Mouse (Mus musculus): ENCODE data around the gene Rbm24.
A peak's percentile ranks its signal among the peaks of the same experiment; 100 is the strongest.

Rbm24 gene

DNA sequence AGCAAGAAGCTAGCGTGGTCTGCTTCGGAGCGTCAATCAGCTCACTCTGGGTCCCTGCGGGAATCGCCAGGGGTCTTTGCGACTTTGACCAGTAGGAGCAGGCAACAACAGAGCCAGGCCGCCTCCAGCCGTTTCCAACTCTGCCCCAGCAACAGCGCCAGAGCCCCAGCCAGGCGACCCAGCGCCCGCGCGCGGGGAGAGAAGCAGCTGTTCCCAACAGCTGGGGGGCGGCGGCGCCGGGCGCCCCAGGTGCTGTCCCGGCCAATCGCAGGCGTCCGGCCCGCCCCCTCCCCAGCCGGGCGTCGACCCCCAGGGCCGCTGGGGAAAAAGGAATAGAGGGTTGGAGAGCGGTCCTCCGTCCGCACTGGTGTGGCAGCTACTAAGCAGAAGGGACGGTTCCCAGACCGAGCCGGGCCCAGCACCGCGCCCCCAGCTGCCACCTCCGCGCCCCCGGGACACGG lies at the start of gene Rbm24:
Gene Rbm24, plus strand, starts transcription at position 294 of the 461 bp plus-strand sequence.
- peak; percentile 59 for DNase-seq (ENCODE audit: low spot score)

DNA sequence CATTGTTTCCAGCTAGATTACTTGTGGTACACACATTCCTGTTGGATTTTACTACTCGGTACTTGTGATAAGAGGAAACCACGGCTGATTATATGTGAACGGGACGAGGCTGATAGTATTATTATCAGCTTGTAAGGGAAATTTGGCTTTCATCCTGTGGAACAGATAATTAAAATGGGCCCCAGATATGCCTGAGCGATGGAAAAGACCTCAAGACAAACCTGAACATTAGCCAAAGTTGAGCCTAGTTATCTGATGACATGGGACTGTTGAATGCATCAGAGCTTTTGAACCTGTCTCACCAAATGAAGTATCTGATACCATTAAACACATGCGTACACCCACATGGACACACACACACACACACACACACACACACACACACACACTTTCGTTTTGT lies 45.4 kb upstream of the Rbm24 start:
- DNase-seq (ENCODE audit: low spot score) = no peak

DNA sequence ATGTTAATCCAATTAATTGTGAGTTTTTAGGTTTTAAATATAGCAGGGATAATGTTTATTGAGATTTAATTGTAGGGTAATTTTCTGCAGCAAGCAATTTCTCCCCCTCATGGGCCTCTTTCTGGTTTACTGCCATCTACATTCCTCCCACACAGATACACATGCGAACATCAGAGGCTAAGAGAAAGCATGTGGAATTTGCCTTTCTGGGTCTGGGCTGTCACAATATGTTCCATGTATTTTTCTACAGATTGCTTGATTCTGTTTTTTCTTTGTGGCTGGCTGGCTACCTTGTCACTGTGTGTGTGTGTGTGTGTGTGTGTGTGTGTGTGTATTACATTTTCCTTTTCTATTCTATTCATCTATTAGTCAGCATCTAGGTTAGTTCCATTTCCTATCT lies 42.9 kb upstream of the Rbm24 start:
- DNase-seq (ENCODE audit: low spot score) = no peak

DNA sequence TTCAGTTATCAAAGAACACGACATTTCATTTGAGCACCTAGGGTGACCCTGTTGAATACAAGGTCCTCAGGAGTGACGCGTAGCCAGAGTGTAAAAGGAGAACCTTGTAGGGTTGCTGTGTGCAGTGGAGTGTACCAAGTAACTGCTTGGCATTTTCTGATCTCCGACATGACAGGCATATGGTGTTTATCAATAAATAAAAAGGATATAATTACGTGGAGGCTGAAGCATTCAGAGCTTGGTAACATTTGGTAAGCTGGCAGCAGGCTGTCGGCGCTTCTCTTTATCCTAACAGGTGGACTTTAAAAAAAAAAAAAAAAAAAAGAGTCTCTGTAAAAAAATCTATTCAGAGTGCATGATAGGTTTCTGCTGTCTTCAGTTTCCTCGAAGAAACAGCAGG lies 30.8 kb upstream of the Rbm24 start:
- no peak for DNase-seq (ENCODE audit: low spot score)

DNA sequence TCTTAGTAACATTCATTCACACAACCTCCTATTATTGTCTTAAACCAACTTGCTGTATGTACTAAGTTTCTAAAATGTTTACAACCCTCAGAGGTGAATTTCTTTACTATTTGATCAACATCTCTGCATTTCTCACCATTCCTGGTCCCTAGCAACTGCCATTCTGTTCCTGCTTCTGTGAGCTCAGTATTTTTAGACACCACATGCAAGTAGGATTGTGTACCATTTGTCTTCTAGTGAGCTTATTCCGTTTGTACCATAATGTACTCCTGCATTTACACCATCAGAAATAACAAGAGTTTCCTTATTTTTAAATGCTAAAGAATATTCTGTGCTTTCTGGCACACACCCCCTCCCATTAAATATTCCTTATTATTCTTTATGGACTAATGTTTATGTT lies 26.6 kb upstream of the Rbm24 start:
- DNase-seq (ENCODE audit: low spot score) = no peak

DNA sequence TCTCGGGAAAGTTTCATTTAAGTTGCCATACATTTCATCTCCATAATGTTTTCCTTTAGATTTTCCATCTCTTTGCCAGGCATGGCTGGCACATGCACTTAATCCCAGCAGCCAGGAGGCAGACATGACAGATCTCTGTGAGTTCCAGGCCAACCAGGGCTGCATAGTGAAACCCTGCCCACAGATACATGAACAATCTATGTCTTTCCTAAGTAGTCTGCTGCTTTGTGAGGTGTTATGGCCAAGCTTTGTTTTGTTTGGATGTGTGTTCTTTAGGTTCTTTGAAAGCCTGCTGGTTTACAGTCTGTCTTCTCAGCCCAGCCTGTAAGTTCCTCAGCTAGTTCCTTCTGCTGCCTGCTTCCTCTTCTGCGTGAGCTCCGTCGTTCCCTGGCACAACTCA lies 25.3 kb upstream of the Rbm24 start:
- no peak for DNase-seq (ENCODE audit: low spot score)

DNA sequence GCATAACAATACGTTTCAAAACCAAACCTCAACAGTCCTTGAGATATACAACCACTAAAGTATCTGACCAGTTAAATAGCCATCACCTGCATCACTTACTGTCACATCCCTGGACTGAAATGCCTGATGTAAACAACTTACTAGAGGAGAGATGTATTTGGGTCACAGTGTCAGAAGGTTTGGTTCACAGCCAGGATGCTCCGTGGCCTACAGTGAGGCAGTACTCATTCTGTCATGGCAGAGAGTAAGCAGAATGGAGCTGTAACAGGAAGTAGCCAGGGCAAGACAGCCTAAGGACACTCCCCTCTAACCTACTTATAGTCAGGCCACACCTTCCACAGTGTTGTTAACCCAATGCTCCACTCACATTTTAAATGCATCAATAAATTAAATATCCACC lies 24.3 kb upstream of the Rbm24 start:
- no peak for DNase-seq (ENCODE audit: low spot score)

DNA sequence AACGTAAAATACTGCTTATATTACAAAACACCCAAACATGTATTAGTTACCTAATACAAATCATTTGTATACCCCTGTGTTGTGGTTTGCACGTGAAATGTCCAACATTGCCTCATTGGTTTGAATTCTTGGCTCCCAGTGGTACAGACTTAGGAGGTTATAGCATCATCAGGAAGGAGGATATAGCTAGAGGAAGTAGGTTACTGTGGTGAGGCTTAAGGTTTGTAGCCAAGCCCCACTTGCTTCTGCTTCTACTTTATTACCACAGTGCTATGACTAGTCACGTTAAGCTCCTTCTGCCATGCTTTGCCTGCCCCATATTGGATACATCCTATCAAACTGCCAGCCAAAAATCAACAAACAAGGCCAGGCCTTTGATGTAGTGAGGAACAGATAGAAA lies 21.0 kb upstream of the Rbm24 start:
- no peak for DNase-seq (ENCODE audit: low spot score)

DNA sequence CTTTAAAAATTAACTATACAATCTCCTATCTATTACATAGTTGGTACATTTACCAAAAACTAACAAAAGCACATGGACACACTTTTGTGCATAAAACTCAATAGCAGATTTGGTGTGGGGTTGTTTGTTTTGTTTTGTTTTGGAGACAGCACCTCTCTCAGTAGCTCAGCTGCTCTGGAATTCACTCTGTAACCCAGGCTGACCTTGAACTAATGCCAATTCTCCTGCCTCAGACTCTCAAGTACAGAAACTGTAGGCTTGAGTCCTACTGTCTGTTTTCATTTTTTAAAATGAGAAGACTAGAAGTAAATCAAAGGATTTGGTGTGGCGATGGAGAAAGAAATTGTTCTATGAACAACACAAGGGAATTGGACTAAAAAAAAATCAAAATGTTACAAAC lies 11.1 kb upstream of the Rbm24 start:
- no peak for DNase-seq (ENCODE audit: low spot score)

DNA sequence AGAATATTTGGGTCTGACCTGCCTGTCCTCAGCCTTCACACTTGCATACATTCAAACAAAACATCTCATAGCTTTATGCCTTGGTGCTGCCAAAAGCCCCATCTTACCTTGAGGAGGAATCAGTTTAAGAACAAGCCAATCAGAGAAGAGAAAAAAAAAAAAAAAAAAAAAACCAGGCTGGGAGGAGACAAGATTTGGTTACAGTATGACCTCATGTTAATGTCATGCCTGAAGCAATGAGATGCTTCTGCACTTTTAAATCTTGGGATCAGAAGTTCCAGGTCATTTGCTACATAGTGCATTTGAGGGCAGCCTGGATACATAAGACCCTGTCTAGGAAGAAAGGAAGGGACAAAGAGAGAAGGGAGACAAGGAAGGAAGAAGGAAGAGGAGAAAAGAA lies 6.0 kb upstream of the Rbm24 start:
- DNase-seq (ENCODE audit: low spot score) = no peak

DNA sequence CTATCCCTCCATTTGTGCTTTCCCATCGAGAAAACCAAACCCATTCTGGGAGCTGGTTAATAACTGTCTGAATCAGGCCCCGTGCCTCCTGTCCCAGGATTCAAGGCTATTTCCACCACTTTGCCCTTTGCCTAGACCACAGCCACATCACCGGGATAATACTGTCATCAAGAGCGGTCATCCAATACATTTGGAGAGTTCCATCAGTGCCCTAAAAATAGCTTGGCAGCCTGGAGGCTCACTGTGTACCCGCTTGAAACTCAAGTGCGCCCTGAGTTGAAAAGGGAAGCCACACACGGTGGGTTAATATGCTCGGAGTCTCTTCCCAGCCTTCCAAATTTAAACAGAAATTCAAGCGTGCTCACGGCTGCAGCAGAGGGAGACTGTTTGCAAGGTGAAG lies 4.6 kb upstream of the Rbm24 start:
- no peak for DNase-seq (ENCODE audit: low spot score)

DNA sequence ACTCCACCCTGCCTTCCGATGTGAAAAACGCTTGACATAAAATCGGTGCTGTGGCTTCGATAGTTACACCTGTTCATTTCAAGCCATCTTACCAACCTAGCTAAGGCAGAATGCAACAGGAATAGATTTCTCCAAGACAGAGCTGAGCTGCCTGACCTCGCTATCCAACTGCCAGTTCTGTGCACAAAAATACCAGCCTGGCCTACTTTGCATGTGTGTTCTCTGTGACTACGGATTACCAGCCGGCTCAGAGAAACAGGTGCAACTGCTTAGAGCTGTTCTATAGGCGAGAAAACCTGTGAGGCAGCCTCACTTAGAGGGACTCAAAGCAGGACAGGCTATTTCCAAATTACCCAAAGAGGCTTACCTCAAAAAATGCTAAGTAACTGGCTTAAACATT lies 4.2 kb upstream of the Rbm24 start:
- DNase-seq (ENCODE audit: low spot score) = no peak

DNA sequence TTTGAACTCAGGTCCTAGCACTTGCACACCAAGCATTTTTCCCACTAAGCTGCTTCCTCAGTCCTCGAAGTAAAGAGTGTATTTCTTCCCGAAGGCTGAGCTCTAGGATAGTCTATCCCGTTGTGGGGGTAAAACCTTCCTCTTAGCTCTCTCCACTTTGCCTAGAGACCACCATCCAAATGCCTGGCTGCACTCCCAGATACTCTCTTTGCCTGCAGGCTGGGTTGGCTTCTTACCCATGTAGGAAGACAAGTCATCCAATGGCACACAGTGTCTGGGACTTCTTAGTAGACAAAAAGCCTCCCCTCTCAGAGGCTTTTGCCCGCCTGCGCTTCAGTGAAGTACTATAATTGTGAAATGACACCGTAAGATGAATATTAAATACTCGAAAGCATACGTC lies 2.2 kb upstream of the Rbm24 start:
- DNase-seq (ENCODE audit: low spot score) = no peak

DNA sequence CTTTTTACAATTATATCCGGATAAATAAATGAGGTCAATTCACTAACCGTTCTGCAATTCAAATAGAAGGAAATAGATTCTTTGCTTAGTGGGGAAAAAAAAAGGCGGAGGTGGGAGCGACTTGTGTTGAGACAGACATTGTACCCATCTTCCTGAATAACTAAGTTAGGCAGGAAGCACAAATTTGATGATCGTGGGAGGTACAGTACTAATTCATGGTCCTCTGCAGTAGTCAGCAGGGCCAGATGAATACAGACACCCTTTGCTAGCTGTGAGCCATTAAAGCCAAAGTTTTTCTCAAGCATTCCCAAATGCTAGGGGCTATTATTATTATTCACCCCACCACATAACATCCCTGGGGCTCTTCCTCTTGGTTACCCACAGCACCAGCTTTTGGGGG lies 640 bp upstream of the Rbm24 start:
- no peak for DNase-seq (ENCODE audit: low spot score)

DNA sequence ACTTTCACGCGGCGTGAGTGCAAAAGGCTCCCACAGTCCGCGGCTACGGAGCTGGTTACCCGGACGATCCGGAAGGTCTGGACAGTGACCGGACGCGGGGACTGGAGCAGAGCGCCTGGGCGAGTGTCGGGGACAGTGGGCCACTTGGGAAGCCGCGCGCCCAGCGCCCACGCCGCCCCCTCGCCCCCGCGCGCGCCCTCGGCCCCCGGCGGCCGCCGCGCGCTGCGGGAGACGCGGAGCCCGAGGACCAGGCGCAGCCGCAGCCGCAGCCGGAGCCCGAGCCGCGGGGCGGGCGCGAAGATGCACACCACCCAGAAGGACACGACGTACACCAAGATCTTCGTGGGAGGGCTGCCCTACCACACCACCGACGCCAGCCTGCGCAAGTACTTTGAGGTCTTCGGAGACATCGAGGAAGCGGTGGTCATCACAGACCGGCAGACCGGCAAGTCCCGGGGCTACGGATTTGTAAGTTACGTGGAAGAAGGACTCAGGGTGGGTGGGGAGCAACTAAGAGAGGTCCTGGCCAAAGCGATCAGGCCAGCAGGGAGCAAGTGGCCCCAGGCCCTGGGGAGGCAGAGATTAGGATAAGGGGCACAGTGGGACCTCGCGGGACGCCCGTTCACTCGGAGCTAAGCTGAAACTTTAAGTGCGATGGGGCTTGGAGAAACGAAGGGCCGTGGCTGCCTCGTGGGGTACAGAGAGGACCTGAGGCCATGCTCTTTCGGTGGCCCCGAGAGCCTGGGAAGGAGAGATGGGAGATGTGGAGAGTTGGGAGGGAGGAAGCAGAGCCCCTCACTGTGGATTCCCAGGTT lies 704 bp downstream of the Rbm24 start:
- peak; percentile 46 for DNase-seq (ENCODE audit: low spot score)

DNA sequence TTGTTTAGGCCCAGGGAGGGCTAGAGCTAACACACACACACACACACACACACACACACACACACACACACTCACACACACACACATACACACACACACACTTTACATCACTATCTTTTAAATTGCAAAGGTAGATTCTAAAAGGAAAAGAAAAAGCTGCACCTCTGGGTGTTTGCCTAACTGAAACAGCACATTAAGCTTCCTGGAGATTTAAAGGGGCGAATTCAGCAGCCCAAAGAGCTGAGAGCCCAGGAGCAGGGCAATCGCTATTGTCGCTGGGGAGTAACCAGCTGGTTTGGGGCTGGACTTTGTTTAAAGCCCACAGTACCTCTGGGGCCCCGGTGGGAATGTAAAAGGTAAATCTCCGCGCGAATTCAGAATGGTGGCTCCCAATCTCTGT lies 1.4 kb downstream of the Rbm24 start:
- no peak for DNase-seq (ENCODE audit: low spot score)

DNA sequence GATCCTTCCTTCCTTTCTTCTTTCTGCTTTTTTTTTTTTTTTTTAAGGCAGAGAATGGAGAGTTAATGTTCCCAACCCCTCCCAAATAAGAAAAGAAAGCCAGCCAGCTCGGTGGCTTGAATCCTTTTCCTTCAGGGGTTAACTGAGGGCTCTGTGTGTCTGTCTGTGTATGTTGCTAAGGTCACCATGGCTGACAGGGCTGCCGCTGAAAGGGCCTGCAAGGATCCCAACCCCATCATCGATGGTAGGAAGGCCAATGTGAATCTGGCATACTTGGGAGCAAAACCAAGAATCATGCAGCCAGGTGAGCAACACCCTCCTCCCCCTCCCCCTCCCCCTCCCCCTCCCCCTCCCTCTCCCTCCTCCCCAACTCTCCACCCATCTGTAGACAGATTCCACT lies 1.9 kb downstream of the Rbm24 start:
- no peak for DNase-seq (ENCODE audit: low spot score)

DNA sequence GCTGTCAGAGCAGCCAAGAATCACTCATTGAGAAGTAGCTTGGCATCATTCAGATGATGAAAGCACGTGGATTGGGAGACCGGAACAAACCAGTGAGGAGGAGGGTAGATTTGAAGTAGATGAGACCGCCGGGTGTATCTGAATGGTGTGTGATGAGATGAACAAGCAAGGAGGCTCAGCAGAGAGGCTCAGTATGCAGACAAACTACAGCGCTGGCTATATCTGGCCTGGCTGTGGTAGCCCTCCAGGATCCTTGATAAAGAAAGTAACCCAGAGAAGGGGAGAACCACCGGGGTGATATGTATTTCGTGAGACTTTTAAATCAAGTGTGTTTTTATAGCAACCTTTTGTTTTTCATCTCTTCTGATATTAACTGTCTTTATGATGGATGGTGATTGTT lies 5.6 kb downstream of the Rbm24 start:
- no peak for DNase-seq (ENCODE audit: low spot score)

DNA sequence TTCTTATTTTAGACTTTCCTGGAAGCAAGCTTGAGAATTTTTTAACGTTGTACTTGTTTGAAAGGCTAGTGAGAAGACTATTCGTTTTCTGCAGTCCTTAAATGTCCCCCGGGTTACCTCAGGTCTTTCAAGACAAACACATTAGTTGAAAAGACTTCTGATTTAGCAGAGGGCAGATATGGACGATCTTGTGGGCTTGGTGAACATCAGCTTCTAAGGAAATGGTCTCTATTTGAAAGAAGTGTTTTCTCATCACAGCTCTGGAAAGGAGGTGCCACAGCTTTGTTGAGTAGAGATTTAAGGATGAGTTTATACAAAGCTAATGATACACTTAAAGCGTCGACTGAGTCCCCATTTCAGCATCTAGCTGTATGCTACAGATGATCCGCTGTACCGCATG lies 6.1 kb downstream of the Rbm24 start:
- DNase-seq (ENCODE audit: low spot score) = no peak

DNA sequence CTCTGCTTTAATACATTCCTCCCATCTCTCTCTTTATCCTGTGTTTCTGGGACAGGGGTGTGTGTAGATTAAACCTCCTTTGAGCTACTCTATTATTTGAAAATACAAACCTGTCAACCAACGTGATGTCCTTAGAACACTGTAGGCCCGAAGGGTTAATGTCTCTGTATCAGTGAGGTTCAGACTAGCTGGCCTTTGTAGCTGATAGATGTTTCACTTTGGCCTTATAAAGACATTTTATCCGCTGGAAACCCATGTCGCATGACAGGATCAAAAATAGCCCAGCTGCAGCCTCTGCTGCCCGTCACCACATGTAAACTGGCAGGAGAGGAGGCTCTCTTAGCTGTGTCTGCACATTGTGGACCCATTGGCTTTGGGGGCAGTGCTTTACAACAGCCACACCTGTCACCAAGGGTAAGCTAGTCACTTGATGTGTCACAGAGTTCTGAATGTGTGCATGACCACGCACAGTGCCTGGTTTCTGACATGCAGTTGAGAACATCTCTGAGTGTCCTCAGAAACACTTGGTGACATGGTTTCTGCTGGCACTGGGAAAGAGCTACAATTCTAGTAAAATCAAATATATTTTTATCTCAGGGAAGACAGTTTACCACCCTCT lies 8.5 kb downstream of the Rbm24 start:
- DNase-seq (ENCODE audit: low spot score) = no peak

DNA sequence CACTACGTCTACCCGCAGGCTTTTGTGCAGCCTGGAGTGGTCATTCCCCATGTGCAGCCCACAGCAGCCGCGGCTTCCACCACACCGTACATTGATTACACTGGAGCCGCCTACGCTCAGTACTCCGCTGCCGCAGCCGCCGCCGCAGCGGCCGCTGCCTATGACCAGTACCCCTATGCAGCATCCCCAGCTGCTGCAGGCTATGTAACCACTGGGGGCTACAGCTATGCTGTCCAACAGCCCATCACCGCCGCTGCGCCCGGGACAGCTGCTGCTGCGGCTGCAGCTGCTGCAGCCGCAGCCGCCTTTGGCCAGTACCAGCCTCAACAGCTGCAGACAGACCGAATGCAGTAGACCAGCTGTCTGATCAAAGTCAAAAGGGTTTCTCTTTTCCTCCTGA lies 10.7 kb downstream of the Rbm24 start:
- DNase-seq (ENCODE audit: low spot score) = no peak

DNA sequence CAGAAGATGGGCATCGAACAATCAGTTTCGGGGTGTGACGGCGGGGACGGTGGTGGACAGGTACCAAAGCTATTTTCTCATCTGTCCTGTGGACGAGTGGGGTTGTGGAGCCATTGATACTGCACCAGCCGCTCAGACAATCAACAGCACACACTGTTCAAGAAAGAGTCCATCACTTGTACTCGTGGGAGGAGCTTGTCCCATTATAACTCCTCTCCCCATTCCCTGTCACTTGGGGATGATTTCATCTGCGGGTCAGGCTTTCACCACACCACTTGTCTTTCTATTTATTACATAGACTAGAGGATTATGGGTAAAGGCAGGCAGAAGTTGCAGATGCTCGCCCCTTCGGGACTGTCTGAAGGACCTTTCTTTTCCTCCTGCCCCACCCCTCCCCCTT lies 11.6 kb downstream of the Rbm24 start:
- no peak for DNase-seq (ENCODE audit: low spot score)

DNA sequence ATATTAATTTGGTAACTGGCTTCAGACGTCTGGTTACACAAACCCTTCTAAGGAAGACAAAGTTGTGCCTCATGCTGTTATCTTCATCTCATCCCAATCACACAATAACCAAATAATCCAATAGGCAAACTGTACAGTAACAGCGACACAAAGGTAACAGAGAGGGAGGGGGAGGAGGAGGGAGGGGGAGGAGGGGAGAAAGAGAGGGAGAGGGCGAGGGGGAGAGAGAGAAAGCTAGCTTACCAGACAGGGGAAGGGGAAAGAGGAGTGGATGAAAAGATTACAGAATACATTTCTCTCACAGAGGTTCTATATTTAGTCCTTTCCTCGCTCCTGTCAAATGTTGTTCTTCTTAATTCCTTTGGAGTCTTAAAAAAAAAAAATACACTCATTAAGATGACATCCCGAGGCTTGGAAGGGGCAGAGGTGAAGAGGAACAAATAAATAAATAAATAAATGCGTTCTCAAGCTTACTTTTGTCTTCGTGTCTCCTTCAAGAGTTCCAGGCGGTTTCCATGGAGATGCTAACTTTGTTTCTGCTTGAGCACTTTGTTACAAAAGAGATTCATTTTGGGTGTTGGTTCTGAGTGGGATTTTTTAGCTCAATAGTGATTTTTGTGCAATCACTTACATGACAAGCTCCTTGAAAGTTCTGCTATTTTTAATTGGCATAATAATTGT lies 15.8 kb downstream of the Rbm24 start:
- DNase-seq (ENCODE audit: low spot score) = no peak
